Mouse (Mus musculus) monocyte, adult 5-6 weeks (primary cell): ENCODE measurements around the gene Actg1. TPM values are rescaled to one million over a fixed set of nuclear protein-coding genes. Genes with fewer than 3 reads are reported as not detected.
"Not testable (repeated sequence)": the region's sequence is repeated elsewhere in the genome, so short reads cannot be mapped to it uniquely, and the experiment has no call there.

Experiments used
- ATAC-seq: fragments of 153-309, 156-312 bp; replicated peaks from 2 replicates; pipeline ENCODE4 v1.8.0; 2017; ENCODE audit warnings: mild to moderate bottlenecking; ENCODE audit not compliant: low TSS enrichment, insufficient number of reproducible peaks, severe bottlenecking, poor library complexity, low FRiP score
- total RNA-seq: library from RNA; stranded (forward); fragments of 200-1000, 200-491, 200-594 nt; gene quantifications from 3 replicates; pipeline ENCODE4 v1.2.3, GENCODE M21; 2017

The Actg1 gene
- total RNA-seq, 1 experiment from 2014 or later, result 1,849 TPM

- ATAC-seq, result peak; percentile 32; the same call in 1 of the 2 replicates
Observed at GRCm38 (mm10) chr11:120349986-120350702, 1.8 kb upstream of the Actg1 start.

GRCm38 (mm10) chr11:120349371-120349985, 1.1 kb upstream of the Actg1 start:
- ATAC-seq, result 0 out of 2 replicates have a peak, but pooled peaks have one; percentile 1

GRCm38 (mm10) chr11:120348684-120349370, 485 bp upstream of the Actg1 start:
- 0 out of 2 replicates have a peak, but pooled peaks have one; percentile 1 for ATAC-seq

DNA sequence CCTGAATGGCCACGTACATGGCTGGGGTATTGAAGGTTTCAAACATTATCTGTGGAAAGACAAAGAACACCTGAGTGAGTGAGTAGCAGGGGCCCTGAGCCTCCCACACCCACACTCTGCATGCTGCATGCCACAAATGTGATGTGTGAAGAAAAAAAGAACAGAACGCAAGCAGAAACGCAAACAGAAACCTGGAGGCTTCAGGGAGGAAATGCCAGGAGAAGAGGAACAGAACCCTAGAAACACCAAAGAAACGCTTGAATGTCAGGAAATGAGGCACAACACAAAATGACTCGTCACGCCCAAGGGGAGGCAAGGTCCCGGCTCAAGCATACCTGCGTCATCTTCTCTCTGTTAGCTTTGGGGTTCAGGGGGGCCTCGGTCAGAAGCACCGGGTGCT, 1.0 kb downstream of the Actg1 start:
- ATAC-seq, result no peak

GRCm38 (mm10) chr11:120346383-120347034, 1.8 kb downstream of the Actg1 start:
- ATAC-seq, result not testable (repeated sequence)

- no peak for ATAC-seq
Observed at GRCm38 (mm10) chr11:120345067-120345681, 3.2 kb downstream of the Actg1 start.

DNA sequence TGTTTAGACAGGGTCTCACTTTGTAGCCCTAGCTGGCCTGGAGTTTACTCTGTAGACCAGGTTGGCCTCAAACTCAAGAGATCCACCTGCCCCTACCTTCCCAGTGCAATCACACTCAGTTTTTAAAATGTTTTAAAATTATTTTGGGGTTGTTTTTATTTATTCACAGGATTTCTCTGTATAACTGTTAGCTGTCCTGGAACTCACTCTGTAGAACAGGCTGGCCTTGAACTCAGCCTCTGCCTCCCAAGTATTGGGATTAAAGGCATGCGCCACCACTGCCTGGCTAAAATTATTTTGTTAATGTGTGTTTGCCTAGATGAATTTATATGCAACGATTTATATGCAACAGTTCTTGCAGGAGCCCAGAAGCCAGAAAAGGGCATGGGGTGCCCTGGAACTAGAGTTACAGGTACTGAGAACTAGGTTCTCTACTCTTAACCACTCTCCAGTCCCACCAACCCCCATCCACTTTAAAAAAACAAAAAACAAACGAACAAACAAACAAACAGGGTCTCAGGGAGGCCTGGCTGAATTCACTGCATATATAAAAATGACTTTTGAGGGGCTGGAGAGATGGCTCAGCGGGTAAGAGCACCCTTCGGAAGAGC, 3.9 kb downstream of the Actg1 start:
- no peak for ATAC-seq

GRCm38 (mm10) chr11:120343519-120344309, 4.6 kb downstream of the Actg1 start:
- ATAC-seq, result 0 out of 2 replicates have a peak, but pooled peaks have one; percentile 4

DNA sequence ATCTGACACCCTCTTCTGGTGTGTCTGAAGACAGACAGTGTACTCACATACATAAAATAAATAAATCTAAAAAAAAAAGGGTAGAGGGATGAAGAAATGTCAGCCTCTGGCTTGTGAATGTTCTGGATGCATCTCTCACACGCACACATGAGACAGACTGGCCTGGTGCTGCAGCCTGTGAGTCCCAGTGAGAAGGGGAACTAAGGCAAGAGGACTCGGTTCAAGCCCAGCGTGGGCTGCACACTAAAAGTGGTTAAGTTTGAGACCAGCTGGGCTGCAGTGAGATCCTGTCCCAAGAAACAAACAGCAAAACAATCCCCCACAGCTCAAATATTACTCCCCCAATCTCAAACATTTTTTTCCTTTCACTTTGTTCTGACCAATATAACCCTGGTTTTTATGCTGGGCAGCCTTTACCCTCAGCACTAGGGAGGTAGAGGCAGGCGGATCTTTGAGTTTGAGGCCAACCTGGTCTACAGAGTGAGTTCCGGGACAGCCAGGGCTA, 5.6 kb downstream of the Actg1 start:
- ATAC-seq, result no peak

DNA sequence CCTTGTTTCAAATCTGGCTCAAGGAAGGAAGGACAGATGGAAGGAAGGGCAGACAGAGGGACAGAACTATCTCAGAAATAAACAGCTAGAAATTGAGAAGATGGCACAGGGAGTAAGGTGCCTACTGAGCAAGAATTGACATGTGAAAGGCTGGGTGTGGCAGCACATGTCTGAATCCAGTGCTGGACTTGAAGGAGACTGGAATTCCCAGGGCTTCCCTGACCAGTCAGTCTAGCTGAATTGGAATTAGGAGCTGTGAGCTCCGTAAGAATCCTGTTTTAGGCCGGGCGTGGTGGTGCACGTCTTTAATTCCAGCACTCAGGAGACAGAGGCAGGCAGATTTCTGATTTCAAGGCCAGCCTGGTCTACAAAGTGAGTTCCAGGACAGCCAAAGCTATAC, 6.7 kb downstream of the Actg1 start:
- ATAC-seq, result no peak

- ATAC-seq, result no peak
Observed at GRCm38 (mm10) chr11:120339978-120340513, 8.3 kb downstream of the Actg1 start.

DNA sequence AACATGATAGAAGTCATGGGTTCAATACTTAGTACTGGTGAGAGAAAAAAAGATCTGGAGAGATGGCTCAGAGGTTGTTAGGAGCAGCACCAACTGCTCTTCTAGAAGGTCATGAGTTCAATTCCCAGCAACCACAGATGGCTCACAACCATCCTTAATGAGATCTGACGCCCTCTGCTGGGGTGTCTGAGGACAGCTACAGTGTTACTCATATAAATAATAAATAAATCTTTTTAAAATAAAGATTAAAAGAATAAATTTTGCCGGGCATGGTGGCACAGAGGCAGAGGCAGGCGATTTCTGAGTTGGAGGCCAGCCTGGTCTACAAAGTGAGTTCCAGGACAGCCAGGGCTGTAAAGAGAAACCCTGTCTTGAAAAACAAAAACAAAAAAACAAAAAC, 9.6 kb downstream of the Actg1 start:
- ATAC-seq, result no peak

DNA sequence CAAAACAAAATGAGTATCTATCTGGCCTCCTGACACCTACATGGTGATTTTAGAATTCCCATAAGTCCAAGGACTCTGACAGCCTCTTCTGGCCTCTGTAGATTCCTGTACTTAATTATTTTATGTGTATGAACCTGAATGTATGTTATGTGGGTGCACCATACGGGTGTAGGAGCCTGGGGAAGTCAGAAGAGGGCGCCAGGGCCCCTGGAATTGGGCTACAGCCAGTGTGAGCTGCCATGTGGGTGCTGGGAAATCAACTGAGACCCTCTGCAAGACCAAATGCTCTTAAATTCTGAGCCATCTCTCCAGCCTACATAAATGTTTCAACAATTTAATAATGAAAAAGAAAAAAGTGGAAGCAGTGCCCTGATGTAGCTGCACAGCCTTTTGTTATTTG, 10.9 kb downstream of the Actg1 start:
- no peak for ATAC-seq

- no peak for ATAC-seq
Observed at GRCm38 (mm10) chr11:120335431-120336021, 12.8 kb downstream of the Actg1 start.

DNA sequence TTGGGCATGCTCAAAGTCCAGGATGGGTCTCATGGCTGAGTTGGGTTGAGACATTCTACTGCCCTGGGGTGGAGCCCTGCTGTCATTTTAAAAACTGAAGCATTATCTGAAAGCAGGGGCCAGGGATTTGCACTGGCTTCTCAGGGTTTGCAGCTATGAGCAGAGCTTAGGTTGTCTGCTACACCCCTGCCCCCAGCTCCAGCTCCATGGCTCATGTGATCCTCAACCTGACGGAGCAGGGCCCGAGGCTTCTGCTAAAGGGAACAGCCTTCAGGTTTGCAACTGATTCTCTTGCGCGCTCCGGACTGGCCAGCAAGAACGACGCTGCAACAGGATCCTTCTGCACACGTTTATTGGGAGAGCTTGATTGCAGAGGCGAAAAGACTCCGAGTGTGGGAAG, 28.2 kb downstream of the Actg1 start:
- no peak for ATAC-seq

DNA sequence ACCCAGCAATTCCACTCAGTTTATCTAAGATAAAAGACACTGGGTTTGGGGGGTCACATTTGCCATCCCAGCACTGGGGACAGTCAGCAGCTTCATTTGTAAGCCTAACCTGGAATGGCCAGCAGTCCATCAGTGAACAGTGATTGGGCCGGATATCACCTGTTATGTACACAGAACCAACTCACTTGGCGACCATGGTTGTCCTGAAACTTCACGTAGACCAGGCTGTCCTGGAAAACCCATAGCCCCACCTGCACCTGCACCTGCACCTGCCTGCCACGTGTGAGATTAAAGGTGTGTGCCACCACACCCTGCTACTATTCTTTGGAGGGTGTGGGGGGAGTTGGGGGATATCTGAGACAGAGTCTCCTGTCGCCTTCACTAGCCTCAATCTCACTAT, 29.0 kb downstream of the Actg1 start:
- ATAC-seq, result no peak

DNA sequence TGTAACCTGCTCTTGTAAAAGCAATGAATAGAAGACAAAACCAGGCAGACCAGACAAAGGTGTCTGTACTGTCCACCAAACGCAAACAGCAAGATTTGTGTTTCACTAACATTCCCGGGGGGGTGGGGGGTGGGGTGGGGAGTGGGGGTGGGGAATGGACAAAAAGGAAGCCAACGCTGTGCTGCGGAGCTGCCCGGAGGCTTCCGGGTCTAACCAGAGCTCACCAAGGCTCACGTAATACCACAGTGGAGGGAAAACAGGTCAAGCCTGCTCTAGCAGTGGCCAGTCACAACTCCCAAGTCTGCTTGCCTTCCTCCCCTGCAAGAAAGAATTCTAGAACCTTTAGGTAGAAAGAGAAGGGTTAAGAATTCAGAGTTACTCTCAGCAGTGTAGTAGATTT, 30.9 kb downstream of the Actg1 start:
- ATAC-seq, result no peak
